Comparison of ENCODE assay signal across 8 mouse cellular contexts in the genomic region with DNA sequence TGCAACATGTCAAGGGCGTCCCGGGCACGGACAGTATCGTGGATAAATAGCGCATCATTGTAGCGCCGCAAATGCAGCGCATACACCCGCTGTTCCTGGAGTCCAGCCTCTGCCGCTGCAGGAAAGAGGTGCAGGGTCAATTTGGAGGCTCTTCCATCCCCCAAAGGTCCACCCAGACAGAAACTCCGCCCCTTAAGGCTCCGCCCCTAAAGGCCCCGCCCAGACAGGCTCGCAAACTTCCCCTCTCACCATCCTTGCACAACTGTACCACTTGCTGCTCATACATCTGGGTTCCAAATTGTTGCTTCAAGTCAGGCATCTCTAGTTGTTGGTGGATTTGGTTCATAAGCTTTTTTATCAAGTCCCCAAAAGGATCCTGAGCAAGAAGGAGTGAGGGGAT. TPM values are rescaled to one million over a fixed set of nuclear protein-coding genes. Genes with fewer than 3 reads are reported as not detected.
DNase-seq lines count a peak whose midpoint lies in the region; ATAC-seq lines count a peak whose summit lies in the region.

No protein-coding gene starts in this region.

- peak; percentile 83 for DNase-seq in testis, postnatal 10 days (ENCODE audit: low spot score)
- no peak for DNase-seq in testis, postnatal 14 days (ENCODE audit: low spot score)
- peak; percentile 38 for DNase-seq in hindbrain, embryonic 10.5 days (ENCODE audit: low spot score)
- DNase-seq in thymus, postnatal 4 days: peak; percentile 78
- no peak for DNase-seq in left cerebral cortex, adult 8-10 months (ENCODE audit: low spot score in 2 of 2)

- 0 out of 2 replicates have a peak, but pooled peaks cover 4% of the 10 kb centered on the region for H3K27me3 ChIP-seq in forebrain, embryonic 13.5 days
- peaks cover 11% of the 10 kb centered on the region; the same call in 1 of the 2 replicates for H3K27me3 ChIP-seq in hindbrain, embryonic 10.5 days (ENCODE audit: insufficient read depth, poor library complexity, severe bottlenecking)
- H3K27me3 ChIP-seq in limb, embryonic 13.5 days: no peaks in the 10 kb centered on the region
- H3K27me3 ChIP-seq in midbrain, embryonic 12.5 days: peaks cover 13% of the 10 kb centered on the region; the same call in 1 of the 2 replicates

- no peak for ATAC-seq in forebrain, embryonic 13.5 days
- no peak for ATAC-seq in limb, embryonic 13.5 days (ENCODE audit: low FRiP score, low read depth)
- ATAC-seq in midbrain, embryonic 12.5 days (ENCODE audit: low FRiP score, low read depth): no peak

- H3K4me1 ChIP-seq in forebrain, embryonic 13.5 days: peaks cover 7% of the 10 kb centered on the region; the same call in 1 of the 2 replicates
- peaks cover 20% of the 10 kb centered on the region for H3K4me1 ChIP-seq in hindbrain, embryonic 10.5 days (replicated peaks)
- H3K4me1 ChIP-seq in limb, embryonic 13.5 days: peaks cover 11% of the 10 kb centered on the region; the same call in 1 of the 2 replicates
- peaks cover 4% of the 10 kb centered on the region; the same call in 1 of the 2 replicates for H3K4me1 ChIP-seq in midbrain, embryonic 12.5 days

- 3% methylated on average over 14 of the region's 14 CpGs for WGBS in forebrain, embryonic 13.5 days
- 4% methylated on average over 14 of the region's 14 CpGs for WGBS in hindbrain, embryonic 10.5 days
- 4% methylated on average over 14 of the region's 14 CpGs for WGBS in limb, embryonic 13.5 days
- 2% methylated on average over 14 of the region's 14 CpGs for WGBS in midbrain, embryonic 12.5 days

- H3K4me2 ChIP-seq in forebrain, embryonic 13.5 days: peak overlapping the region; percentile 43
- peak overlapping the region; percentile 58 for H3K4me2 ChIP-seq in limb, embryonic 13.5 days (replicated peaks)
- peak overlapping the region; percentile 44 for H3K4me2 ChIP-seq in midbrain, embryonic 12.5 days (replicated peaks)

- H3K9ac ChIP-seq in forebrain, embryonic 13.5 days: no peak overlapping the region
- peak overlapping the region; percentile 50; the same call in 1 of the 2 replicates for H3K9ac ChIP-seq in limb, embryonic 13.5 days
- H3K9ac ChIP-seq in midbrain, embryonic 12.5 days (replicated peaks): no peak overlapping the region

- no peak overlapping the region for H3K27ac ChIP-seq in forebrain, embryonic 13.5 days
- H3K27ac ChIP-seq in hindbrain, embryonic 10.5 days: no peak overlapping the region
- no peak overlapping the region for H3K27ac ChIP-seq in limb, embryonic 13.5 days
- no peak overlapping the region for H3K27ac ChIP-seq in midbrain, embryonic 12.5 days (replicated peaks)

- no peaks in the 10 kb centered on the region for H3K9me3 ChIP-seq in forebrain, embryonic 13.5 days (replicated peaks)
- no peaks in the 10 kb centered on the region for H3K9me3 ChIP-seq in hindbrain, embryonic 10.5 days
- H3K9me3 ChIP-seq in limb, embryonic 13.5 days: no peaks in the 10 kb centered on the region
- H3K9me3 ChIP-seq in midbrain, embryonic 12.5 days: no peaks in the 10 kb centered on the region

- peak overlapping the region; percentile 9; the same call in 1 of the 2 replicates for H3K4me3 ChIP-seq in forebrain, embryonic 13.5 days
- H3K4me3 ChIP-seq in hindbrain, embryonic 10.5 days: peak overlapping the region; percentile 40
- peak overlapping the region; percentile 36 for H3K4me3 ChIP-seq in limb, embryonic 13.5 days
- peak overlapping the region; percentile 22; the same call in 1 of the 2 replicates for H3K4me3 ChIP-seq in midbrain, embryonic 12.5 days

- peaks cover 21% of the 10 kb centered on the region for H3K36me3 ChIP-seq in forebrain, embryonic 13.5 days (ENCODE audit: poor library complexity, severe bottlenecking)
- H3K36me3 ChIP-seq in hindbrain, embryonic 10.5 days: peaks cover 21% of the 10 kb centered on the region
- peaks cover 20% of the 10 kb centered on the region for H3K36me3 ChIP-seq in limb, embryonic 13.5 days
- H3K36me3 ChIP-seq in midbrain, embryonic 12.5 days: peaks cover 21% of the 10 kb centered on the region

RNA-seq across cellular contexts. Expression of a gene that starts 2.8 kb away (rescaled TPM):
- polyA plus RNA-seq in forebrain, embryonic 13.5 days (2015; fragmentation: Nextera tagmentation; extraction: Ambion mirVana): 1.8 and 2.1 TPM in 2 replicates
- polyA plus RNA-seq in hindbrain, embryonic 10.5 days (2016; fragmentation: Nextera tagmentation; extraction: Ambion mirVana): 1.9 and 2.9 TPM in 2 replicates
- 2.9 and 3.7 TPM in 2 replicates for polyA plus RNA-seq in limb, embryonic 13.5 days (2015; fragmentation: Nextera tagmentation; extraction: Ambion mirVana)
- polyA plus RNA-seq in midbrain, embryonic 12.5 days (2016; fragmentation: Nextera tagmentation; extraction: Ambion mirVana): 1.9 and 2.3 TPM in 2 replicates
- 1 to 10 TPM; 1.6 to 2.1 (median 1.8) TPM for total RNA-seq in left cerebral cortex, adult 8-10 months (2022)

RNA-seq across cellular contexts. Expression of a gene that starts 9.0 kb away (rescaled TPM):
- polyA plus RNA-seq in forebrain, embryonic 13.5 days (2015; fragmentation: Nextera tagmentation; extraction: Ambion mirVana): 0.18 and 0.48 TPM in 2 replicates
- polyA plus RNA-seq in hindbrain, embryonic 10.5 days (2016; fragmentation: Nextera tagmentation; extraction: Ambion mirVana): 0.26 and 0.68 TPM in 2 replicates
- 0.75 and 1.1 TPM in 2 replicates for polyA plus RNA-seq in limb, embryonic 13.5 days (2015; fragmentation: Nextera tagmentation; extraction: Ambion mirVana)
- polyA plus RNA-seq in midbrain, embryonic 12.5 days (2016; fragmentation: Nextera tagmentation; extraction: Ambion mirVana): 0.34 and 0.97 TPM in 2 replicates
- 1 to 10 TPM in 1 of 4 experiments, under 1 TPM in 3; 0.11 to 1.1 (median 0.40) TPM for total RNA-seq in left cerebral cortex, adult 8-10 months (2022)

RNA-seq across cellular contexts. Expression of a gene that starts 11.0 kb away (rescaled TPM):
- polyA plus RNA-seq in forebrain, embryonic 13.5 days (2015; fragmentation: Nextera tagmentation; extraction: Ambion mirVana): 41.6 and 48.7 TPM in 2 replicates
- 70.8 and 71.3 TPM in 2 replicates for polyA plus RNA-seq in hindbrain, embryonic 10.5 days (2016; fragmentation: Nextera tagmentation; extraction: Ambion mirVana)
- polyA plus RNA-seq in limb, embryonic 13.5 days (2015; fragmentation: Nextera tagmentation; extraction: Ambion mirVana): 53.6 and 53.8 TPM in 2 replicates
- polyA plus RNA-seq in midbrain, embryonic 12.5 days (2016; fragmentation: Nextera tagmentation; extraction: Ambion mirVana): 59.8 and 65.7 TPM in 2 replicates
- 10 to 100 TPM; 56.6 to 62.8 (median 59.2) TPM for total RNA-seq in left cerebral cortex, adult 8-10 months (2022)

RNA-seq across cellular contexts. Expression of a gene that starts 12.3 kb away (rescaled TPM):
- not detected in 2 replicates for polyA plus RNA-seq in forebrain, embryonic 13.5 days (2015; fragmentation: Nextera tagmentation; extraction: Ambion mirVana)
- polyA plus RNA-seq in hindbrain, embryonic 10.5 days (2016; fragmentation: Nextera tagmentation; extraction: Ambion mirVana): 0.25 and 0.35 TPM in 2 replicates
- 0.46 TPM in 1 of 2 replicates, not detected in the other for polyA plus RNA-seq in limb, embryonic 13.5 days (2015; fragmentation: Nextera tagmentation; extraction: Ambion mirVana)
- 0.26 TPM in 1 of 2 replicates, not detected in the other for polyA plus RNA-seq in midbrain, embryonic 12.5 days (2016; fragmentation: Nextera tagmentation; extraction: Ambion mirVana)
- not detected for total RNA-seq in left cerebral cortex, adult 8-10 months (2022)

RNA-seq across cellular contexts. Expression of a gene that starts 36.7 kb away (rescaled TPM):
- polyA plus RNA-seq in forebrain, embryonic 13.5 days (2015; fragmentation: Nextera tagmentation; extraction: Ambion mirVana): 22.7 and 23.1 TPM in 2 replicates
- 16.8 and 37.2 TPM in 2 replicates for polyA plus RNA-seq in hindbrain, embryonic 10.5 days (2016; fragmentation: Nextera tagmentation; extraction: Ambion mirVana)
- 23.2 and 24.5 TPM in 2 replicates for polyA plus RNA-seq in limb, embryonic 13.5 days (2015; fragmentation: Nextera tagmentation; extraction: Ambion mirVana)
- polyA plus RNA-seq in midbrain, embryonic 12.5 days (2016; fragmentation: Nextera tagmentation; extraction: Ambion mirVana): 17.1 and 23.4 TPM in 2 replicates
- 100 to 1,000 TPM; 148 to 157 (median 154) TPM for total RNA-seq in left cerebral cortex, adult 8-10 months (2022)

Comparison
In these comparisons a context has a peak if more than half of its experiments do, and no peak if none do; other contexts are left out.
1. DNase-seq: peak in testis, postnatal 10 days (single experiment), hindbrain, embryonic 10.5 days (single experiment) and thymus, postnatal 4 days (single experiment); none in testis, postnatal 14 days (single experiment) and left cerebral cortex, adult 8-10 months (0 of 2).
2. Peak in every context shown above with its lines, with median percentiles within 50 percentile points of each other: H3K4me2 ChIP-seq and H3K4me3 ChIP-seq.